Mouse (Mus musculus) adrenal gland, adult 8-10 months (tissue): ENCODE data around the gene Pcbp2. TPM values are rescaled to one million over a fixed set of nuclear protein-coding genes. Genes with fewer than 3 reads are reported as not detected.
A peak's percentile ranks its signal among the peaks of the same experiment; 100 is the strongest.

Source experiments
- DNase-seq: peaks from one replicate; pipeline ENCODE4 v3.0.0; 2022
- total RNA-seq, 4 experiments: library from RNA; stranded (reverse); gene quantifications; 2 replicates each; pipeline ENCODE4 v1.2.4; 2022

Pcbp2 gene
- total RNA-seq, 4 experiments from 2014 or later = 594 to 678 (median 630) TPM

DNA sequence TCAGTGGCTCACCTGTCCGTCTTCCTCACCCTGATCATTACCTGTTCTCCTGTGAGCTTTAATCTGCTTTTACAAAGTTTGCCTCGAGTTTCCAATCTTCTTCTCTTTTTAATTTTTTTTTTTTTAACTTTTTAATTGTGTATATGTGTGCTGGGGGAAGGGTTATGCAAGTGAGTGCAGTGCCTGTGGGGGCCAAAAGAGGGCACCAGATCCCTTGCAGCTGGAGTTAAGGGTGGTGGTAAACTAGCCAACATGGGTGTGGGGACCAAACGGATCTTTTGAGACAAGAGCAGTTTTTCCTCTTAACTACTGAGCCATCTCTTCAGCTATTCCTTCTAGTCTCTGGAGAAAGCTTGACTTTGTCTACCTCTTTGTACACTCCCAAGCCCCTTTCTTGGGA lies 57.6 kb downstream of the Pcbp2 start:
- no peak for DNase-seq

GRCm38 (mm10) chr15:102528396-102528795 lies 58.1 kb downstream of the Pcbp2 start:
- no peak for DNase-seq

- no peak for DNase-seq
Measured at GRCm38 (mm10) chr15:102530566-102530965, 60.2 kb downstream of the Pcbp2 start.

DNA sequence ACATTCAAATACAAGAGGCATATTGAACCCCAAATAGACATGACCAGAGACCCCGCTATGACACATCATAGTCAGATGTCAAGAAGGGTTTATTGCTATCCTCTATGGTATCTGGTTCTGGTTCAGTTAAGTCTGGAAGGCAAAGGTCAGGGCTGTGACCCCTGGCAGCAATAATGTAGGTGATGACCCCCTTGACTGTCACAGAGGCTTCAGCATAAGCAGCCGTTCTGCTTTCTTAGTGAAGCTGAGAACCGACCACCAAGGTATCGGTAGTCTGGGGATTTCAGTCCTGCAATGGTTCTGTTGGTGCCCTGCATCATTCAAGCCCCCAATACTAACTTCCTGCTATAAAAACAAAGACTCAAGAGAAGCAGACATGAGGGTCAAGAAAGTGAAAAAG lies 61.2 kb downstream of the Pcbp2 start:
- DNase-seq = no peak

- DNase-seq = no peak
Measured at GRCm38 (mm10) chr15:102532106-102532900, 62.0 kb downstream of the Pcbp2 start.

- DNase-seq = no peak
Measured at GRCm38 (mm10) chr15:102533926-102534325, 63.6 kb downstream of the Pcbp2 start.

GRCm38 (mm10) chr15:102544801-102545200 lies 74.5 kb downstream of the Pcbp2 start:
- no peak for DNase-seq

GRCm38 (mm10) chr15:102546246-102546645 lies 75.9 kb downstream of the Pcbp2 start:
- no peak for DNase-seq

GRCm38 (mm10) chr15:102546677-102547427 lies 76.5 kb downstream of the Pcbp2 start:
- DNase-seq = peak; percentile 40

DNA sequence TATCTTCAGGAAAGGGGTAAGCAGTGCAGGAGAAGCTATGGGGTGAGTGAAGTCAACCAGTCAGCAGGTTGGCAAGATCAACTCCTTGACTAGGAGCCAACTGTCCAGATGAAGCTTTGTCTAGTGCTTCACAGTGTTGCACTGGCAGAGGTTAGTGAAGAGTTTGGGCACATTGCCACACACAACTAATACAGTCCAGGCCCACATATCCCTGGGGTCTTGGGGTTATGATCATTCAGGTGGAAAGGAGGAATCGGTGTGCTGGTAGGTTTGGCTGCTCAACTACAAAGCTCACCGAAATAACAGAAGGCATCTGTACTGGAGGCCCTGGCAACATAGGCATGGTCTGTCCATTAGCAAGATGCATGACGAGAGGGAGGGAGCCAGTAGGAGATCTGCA lies 77.1 kb downstream of the Pcbp2 start:
- no peak for DNase-seq

Other genes starting within 250 kb of the Pcbp2 start
- gene Itgb7, start 238.6 kb upstream of the Pcbp2 start, total RNA-seq = 1 to 10 TPM; 2.7 to 7.9 (median 5.4) TPM
- 10 to 100 TPM; 19.9 to 43.0 (median 34.4) TPM for gene Rarg, start 213.0 kb upstream of the Pcbp2 start, total RNA-seq
- gene Gm9918, start 200.0 kb upstream of the Pcbp2 start, total RNA-seq = under 1 TPM in 2 of 4 experiments, not detected in 2; 0.24 to 0.31 TPM
- 10 to 100 TPM; 37.1 to 45.4 (median 39.5) TPM for gene Mfsd5, start 191.1 kb upstream of the Pcbp2 start, total RNA-seq
- gene Espl1, start 174.3 kb upstream of the Pcbp2 start, total RNA-seq = 1 to 10 TPM; 1.4 to 5.3 (median 2.3) TPM
- gene Pfdn5, start 144.4 kb upstream of the Pcbp2 start, total RNA-seq = 100 to 1,000 TPM; 440 to 517 (median 466) TPM
- gene Myg1, start 138.8 kb upstream of the Pcbp2 start, total RNA-seq = 10 to 100 TPM; 65.4 to 96.8 (median 89.3) TPM
- gene Aaas, start 119.8 kb upstream of the Pcbp2 start, total RNA-seq = 10 to 100 TPM; 15.6 to 31.6 (median 21.4) TPM
- gene Sp7, start 103.4 kb upstream of the Pcbp2 start, total RNA-seq = under 1 TPM; 0.17 to 0.48 (median 0.33) TPM
- gene Sp1, start 64.4 kb upstream of the Pcbp2 start, total RNA-seq = 10 to 100 TPM; 75.8 to 97.0 (median 91.9) TPM
- gene Amhr2, start 25.2 kb upstream of the Pcbp2 start, total RNA-seq = 1 to 10 TPM; 1.1 to 1.9 (median 1.6) TPM
- gene Prr13, start 11.5 kb upstream of the Pcbp2 start, total RNA-seq = 100 to 1,000 TPM in 2 of 4 experiments, 10 to 100 TPM in 2; 71.8 to 170 (median 96.4) TPM
- gene Gm10337, start 33.2 kb downstream of the Pcbp2 start, total RNA-seq = 1 to 10 TPM in 3 of 4 experiments, not detected in 1; 3.5 to 9.2 (median 8.3) TPM
- 10 to 100 TPM in 3 of 4 experiments, 1 to 10 TPM in 1; 9.5 to 27.1 (median 18.0) TPM for gene Map3k12, start 46.5 kb downstream of the Pcbp2 start, total RNA-seq
- 10 to 100 TPM; 31.9 to 50.7 (median 41.9) TPM for gene Tarbp2, start 47.7 kb downstream of the Pcbp2 start, total RNA-seq
- gene Npff, start 54.4 kb downstream of the Pcbp2 start, total RNA-seq = 10 to 100 TPM in 1 of 4 experiments, 1 to 10 TPM in 3; 1.0 to 13.3 (median 5.6) TPM
- gene Gm28047, start 154.5 kb downstream of the Pcbp2 start, total RNA-seq = 1 to 10 TPM in 2 of 4 experiments, not detected in 2; 2.0 to 2.1 TPM
- gene Atf7, start 154.9 kb downstream of the Pcbp2 start, total RNA-seq = 100 to 1,000 TPM in 1 of 4 experiments, 10 to 100 TPM in 3; 55.5 to 104 (median 76.0) TPM
- gene Atp5g2, start 201.8 kb downstream of the Pcbp2 start, total RNA-seq = 10 to 100 TPM in 2 of 4 experiments, 1 to 10 TPM in 2; 6.2 to 23.7 (median 10.8) TPM